Mouse (Mus musculus) bone marrow macrophage, adult 2 months (primary cell): Measurements from ENCODE around the gene Lss.

Experiments
- CTCF ChIP-seq: IDR thresholded peaks from 2 replicates; pipeline ENCODE4 v1.5.1; 2012; ENCODE audit warnings: low read depth, mild to moderate bottlenecking, low read length, moderate library complexity
- POLR2A ChIP-seq: IDR thresholded peaks from 2 replicates; pipeline ENCODE4 v1.6.1; 2012; ENCODE audit warnings: mild to moderate bottlenecking, low read depth, low read length, borderline replicate concordance

DNA sequence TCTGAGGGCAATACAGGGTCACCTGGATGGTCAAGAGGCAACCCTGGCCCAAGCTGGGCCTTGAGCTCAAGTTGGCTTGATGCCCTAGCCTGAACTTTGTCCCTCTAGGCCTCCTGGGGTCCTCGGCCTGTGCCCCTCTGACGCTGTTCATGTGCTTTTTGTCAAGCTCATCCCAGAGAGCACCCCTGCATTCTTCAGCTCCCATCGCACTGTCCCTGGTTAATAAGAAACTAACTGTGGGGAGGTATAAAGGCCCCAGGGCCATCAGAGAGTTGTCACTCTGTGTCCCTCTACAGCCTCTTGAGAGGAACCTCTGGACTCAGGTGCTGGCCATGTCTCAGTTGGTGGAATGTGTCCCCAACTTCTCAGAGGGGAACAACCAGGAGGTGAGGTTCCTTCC, 44.0 kb downstream of the Lss start, which contains the start of gene Ftcd:
- TF ChIP-seq POLR2A (no peak), CTCF (no peak)
